Mouse (Mus musculus) liver, adult 2 months (tissue): Measurements from ENCODE around the gene Fem1a. TPM values are rescaled to one million over a fixed set of nuclear protein-coding genes. Genes with fewer than 3 reads are reported as not detected.

Experiments
- DNase-seq: peaks from one replicate; pipeline ENCODE4 v3.0.0-alpha.2; 2011; ENCODE audit warnings: low read depth, low spot score; ENCODE audit errors: extremely low read depth
- H3K27ac ChIP-seq: fragments of 200-500 bp; replicated peaks from 2 replicates; pipeline ENCODE4 v1.5.1; 2012; ENCODE audit warnings: low read depth, mild to moderate bottlenecking, control low read depth, inconsistent platforms, low read length; ENCODE audit not compliant: insufficient read depth
- H3K27me3 ChIP-seq: fragments of 200-500 bp; 2 replicates; pipeline ENCODE4 v1.6.1; 2012; ENCODE audit warnings: mild to moderate bottlenecking, moderate library complexity, low read length, inconsistent platforms; ENCODE audit not compliant: control insufficient read depth, insufficient read depth
- H3K36me3 ChIP-seq: fragments of 200-500 bp; 2 replicates; pipeline ENCODE4 v1.6.1; 2012; ENCODE audit warnings: low read length, inconsistent platforms; ENCODE audit not compliant: control insufficient read depth, insufficient read depth
- H3K4me1 ChIP-seq: fragments of 200-500 bp; 2 replicates; pipeline ENCODE4 v1.6.1; 2011; ENCODE audit warnings: low read length; ENCODE audit not compliant: control insufficient read depth, insufficient read depth
- H3K4me3 ChIP-seq: fragments of 200-500 bp; 2 replicates; pipeline ENCODE4 v1.5.1; 2011; ENCODE audit warnings: low read depth, mild to moderate bottlenecking, control low read depth, low read length, moderate library complexity; ENCODE audit not compliant: insufficient read depth
- H3K79me2 ChIP-seq: fragments of 200-500 bp; 2 replicates; pipeline ENCODE4 v1.6.1; 2012; ENCODE audit warnings: inconsistent platforms, mild to moderate bottlenecking, low read length, moderate library complexity; ENCODE audit not compliant: control insufficient read depth, insufficient read depth
- H3K9ac ChIP-seq: fragments of 200-500 bp; 2 replicates; pipeline ENCODE4 v1.6.1; 2012; ENCODE audit warnings: low read depth, mild to moderate bottlenecking, control low read depth, inconsistent platforms, low read length
- CTCF ChIP-seq: fragments of 200-500 bp; IDR thresholded peaks from 2 replicates; pipeline ENCODE4 v1.5.1; 2011; ENCODE audit warnings: low read depth, low read length, control low read depth
- POLR2A ChIP-seq: fragments of 200-500 bp; IDR thresholded peaks from 2 replicates; pipeline ENCODE4 v1.6.1; 2011; ENCODE audit warnings: low read length, control low read depth; ENCODE audit not compliant: insufficient read depth; ENCODE audit errors: extremely low read depth
- WGBS: fragments of 180-500 bp; shearing (Covaris S2); methylation state at CpG from one replicate; pipeline ENCODE4 v1.1.7; 2018; 5-methylcytosine and 5-hydroxymethylcytosine counted together
- polyA plus RNA-seq: library from polyadenylated mRNA; depleted of rRNA; stranded (reverse); fragments of >200 nt; gene quantifications from 2 replicates; pipeline ENCODE4 v1.2.3, GENCODE M21; 2012
- total RNA-seq: library from RNA; depleted of rRNA; stranded (reverse); fragments of >200 nt; gene quantifications from 2 replicates; pipeline ENCODE4 v1.2.3, GENCODE M21; 2014

The Fem1a gene
- total and polyA plus RNA-seq, 2 experiments = 11.5 to 18.9 TPM

DNA sequence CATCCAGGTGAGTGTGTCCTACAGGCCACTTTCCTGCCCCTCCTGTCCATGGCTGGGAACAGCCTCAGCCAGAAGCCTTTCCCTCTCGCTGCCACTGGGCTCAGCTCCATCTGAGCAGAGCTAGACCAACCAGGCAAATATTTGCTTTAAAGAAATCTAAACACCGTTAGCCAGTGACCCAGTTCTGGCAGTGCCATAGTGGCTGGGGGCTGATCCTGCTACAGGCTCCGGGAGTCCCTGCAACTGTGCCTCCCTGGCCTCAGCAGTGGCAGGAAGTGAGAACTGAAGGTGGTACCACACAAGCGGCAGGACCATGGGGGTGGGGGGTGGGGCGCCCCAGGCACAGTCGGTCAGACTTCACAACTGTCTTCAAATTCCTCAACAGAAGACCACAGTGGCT lies 43.9 kb upstream of the Fem1a start:
- H3K4me3 ChIP-seq = no peak overlapping the region
- 0 out of 2 replicates have a peak, but pooled peaks cover 5% of the 10 kb centered on the region for H3K36me3 ChIP-seq
- H3K79me2 ChIP-seq = peaks cover 18% of the 10 kb centered on the region
- H3K27me3 ChIP-seq = no peaks in the 10 kb centered on the region
- peaks cover 64% of the 10 kb centered on the region for H3K4me1 ChIP-seq
- WGBS = 14% methylated on average over 6 of the region's 6 CpGs
- peak; percentile 90 for DNase-seq
- peak overlapping the region; percentile 21 for H3K9ac ChIP-seq
- TF ChIP-seq POLR2A = no peak
- TF ChIP-seq CTCF = peak; percentile 41; the same call in 1 of the 2 replicates
- peak overlapping the region; percentile 75 for H3K27ac ChIP-seq

DNA sequence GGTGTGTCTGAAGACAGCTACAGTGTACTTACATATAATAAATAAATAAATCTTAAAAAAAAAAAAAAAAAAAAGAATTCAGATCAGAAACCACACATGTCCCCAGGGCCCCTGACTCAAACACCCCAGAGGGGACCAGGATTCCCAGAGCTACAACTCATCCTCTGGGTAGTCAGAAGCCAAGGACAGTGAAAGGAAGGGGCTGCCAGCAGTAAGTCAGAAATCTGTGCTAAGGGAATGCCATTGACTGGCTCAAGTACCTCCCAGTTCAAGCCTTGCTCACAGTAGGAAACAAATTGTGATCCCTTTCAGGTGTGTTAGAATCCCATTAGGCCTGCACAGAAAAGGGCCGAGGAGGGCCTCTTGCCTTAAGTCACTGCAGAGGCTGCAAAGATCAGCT lies 42.4 kb upstream of the Fem1a start:
- no peaks in the 10 kb centered on the region for H3K27me3 ChIP-seq
- H3K9ac ChIP-seq = no peak overlapping the region
- TF ChIP-seq POLR2A = no peak
- TF ChIP-seq CTCF = no peak
- no peak overlapping the region for H3K27ac ChIP-seq
- H3K4me3 ChIP-seq = no peak overlapping the region
- H3K79me2 ChIP-seq = peaks cover 26% of the 10 kb centered on the region
- H3K4me1 ChIP-seq = peaks cover 54% of the 10 kb centered on the region
- 0 out of 2 replicates have a peak, but pooled peaks cover 5% of the 10 kb centered on the region for H3K36me3 ChIP-seq
- no peak for DNase-seq
- 100% methylated on average over 1 of the region's 1 CpGs for WGBS

DNA sequence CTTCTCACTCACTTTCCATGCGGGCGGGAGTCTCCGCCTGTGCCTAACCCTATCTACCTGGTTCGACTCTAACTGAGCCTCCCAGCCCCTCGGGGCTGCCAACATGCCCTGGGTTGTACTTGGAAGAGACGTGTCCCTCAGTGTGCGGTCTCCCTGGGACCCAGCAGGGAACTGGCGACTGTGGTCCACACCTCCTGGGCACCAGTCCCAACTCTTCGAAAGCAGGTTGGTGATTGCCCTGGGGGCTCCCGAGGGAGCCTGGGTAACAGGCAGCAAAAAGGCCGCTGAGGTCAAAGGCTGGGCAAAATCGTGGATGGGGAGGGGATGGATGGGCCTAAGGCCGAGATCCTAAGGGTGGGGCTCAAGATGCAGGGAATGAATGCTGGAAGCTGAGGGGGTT lies 38.9 kb upstream of the Fem1a start:
- TF ChIP-seq CTCF (no peak), POLR2A (no peak)
- peak overlapping the region; percentile 93 for H3K9ac ChIP-seq
- H3K27ac ChIP-seq = no peak overlapping the region
- H3K4me3 ChIP-seq = peak overlapping the region; percentile 90; the same call in 1 of the 2 replicates
- peaks cover 28% of the 10 kb centered on the region for H3K4me1 ChIP-seq
- 43% methylated on average over 13 of the region's 13 CpGs for WGBS
- DNase-seq = no peak
- no peaks in the 10 kb centered on the region for H3K36me3 ChIP-seq
- H3K79me2 ChIP-seq = peaks cover 26% of the 10 kb centered on the region
- no peaks in the 10 kb centered on the region for H3K27me3 ChIP-seq

DNA sequence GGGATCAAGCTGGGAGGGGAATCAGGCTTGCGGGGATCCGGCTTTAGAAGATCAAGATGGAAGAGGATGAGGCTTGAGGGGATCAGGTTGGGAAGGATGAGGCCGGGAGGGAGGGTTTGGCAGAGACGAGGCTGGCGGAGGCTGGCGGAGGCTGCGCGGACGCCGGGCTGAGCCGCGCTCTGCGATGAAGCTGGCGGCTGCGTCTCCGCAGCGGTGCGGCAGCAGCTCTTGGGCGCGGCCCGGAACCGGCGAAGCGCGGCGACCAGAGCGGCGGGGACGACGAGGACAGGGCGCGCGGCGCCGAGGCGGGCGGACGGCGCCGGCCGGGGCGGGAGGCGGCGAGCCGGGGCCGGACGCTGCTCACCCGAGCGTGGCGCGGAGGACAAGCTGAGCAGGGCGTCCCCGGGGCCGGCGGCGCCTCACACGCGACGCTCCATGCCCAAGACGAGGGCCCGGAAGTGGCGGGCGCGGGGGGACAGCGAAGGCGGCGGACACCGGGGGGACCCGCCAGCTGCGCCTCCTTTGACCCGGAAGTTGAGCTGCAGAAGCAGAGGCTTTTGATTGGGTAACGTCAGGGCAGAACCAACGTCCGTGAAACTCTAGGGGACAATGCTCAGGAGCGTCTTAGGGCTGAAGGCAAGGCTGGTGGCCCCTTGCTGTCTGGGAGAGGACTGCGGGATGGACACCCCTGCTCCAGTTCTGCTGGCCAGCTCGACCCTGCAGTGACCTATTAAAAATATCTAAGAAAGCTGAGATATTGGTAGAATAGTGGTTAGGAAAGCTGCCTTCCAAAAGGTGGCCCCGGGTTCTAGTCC lies 38.0 kb upstream of the Fem1a start, which contains the start of gene Dpp9:
TSS of gene Dpp9 (minus strand) at position 529 of the 815 bp plus-strand sequence.
- Histone ChIP-seq H3K4me1 (peaks cover 22% of the 10 kb centered on the region), H3K27me3 (no peaks in the 10 kb centered on the region), H3K79me2 (peaks cover 26% of the 10 kb centered on the region), H3K4me3 (peak within 1 kb of the TSS; percentile 90), H3K36me3 (no peaks in the 10 kb centered on the region), H3K9ac (peak within 1 kb of the TSS; percentile 93), H3K27ac (peak within 1 kb of the TSS; percentile 93)
- DNase-seq = peak; percentile 93
- under 1% methylated on average over 78 of the region's 78 CpGs for WGBS
- TF ChIP-seq CTCF = peak; percentile 17; the same call in 1 of the 2 replicates
- peak; percentile 55 for TF ChIP-seq POLR2A

DNA sequence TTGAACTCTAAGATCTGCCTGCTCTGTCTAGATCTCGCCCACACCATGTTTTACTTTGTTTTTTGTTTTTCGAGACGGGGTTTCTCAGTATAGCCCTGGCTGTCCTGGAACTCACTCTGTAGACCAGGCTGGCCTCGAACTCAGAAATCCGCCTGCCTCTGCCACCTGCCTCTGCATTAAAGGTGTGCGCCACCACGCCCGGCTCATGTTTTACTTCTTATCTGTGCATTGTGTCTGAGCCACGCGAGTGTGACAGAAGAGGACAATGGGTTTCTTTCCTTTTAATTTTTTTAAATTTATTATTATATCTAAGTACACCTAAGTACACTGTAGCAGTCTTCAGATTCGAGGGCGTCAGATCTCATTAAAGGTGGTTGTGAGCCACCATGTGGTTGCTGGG lies 37.4 kb upstream of the Fem1a start:
- 34% methylated on average over 12 of the region's 12 CpGs for WGBS

DNA sequence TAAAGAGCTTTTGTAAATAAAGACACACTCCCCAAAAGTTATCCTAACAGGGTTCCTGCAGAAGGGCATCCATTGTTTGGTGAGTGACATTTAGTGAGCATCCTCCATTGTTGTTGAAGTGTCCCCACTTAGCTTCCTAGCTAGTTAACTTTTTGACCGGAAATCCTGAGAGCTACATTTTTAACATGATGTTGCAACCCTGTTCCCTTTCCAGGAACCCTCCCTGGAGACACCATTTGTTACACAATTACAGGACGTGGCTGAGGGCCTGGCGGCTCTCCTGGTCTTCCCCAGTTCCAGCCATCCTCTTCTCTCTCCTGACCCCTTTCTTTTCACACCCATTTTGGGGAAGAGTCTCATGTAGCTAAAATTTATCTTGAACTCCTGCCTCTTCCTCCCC lies 36.8 kb upstream of the Fem1a start:
- peak overlapping the region; percentile 93 for H3K27ac ChIP-seq
- no peaks in the 10 kb centered on the region for H3K27me3 ChIP-seq
- peaks cover 22% of the 10 kb centered on the region for H3K4me1 ChIP-seq
- no peak overlapping the region for H3K4me3 ChIP-seq
- peak; percentile 91 for DNase-seq
- peaks cover 26% of the 10 kb centered on the region for H3K79me2 ChIP-seq
- no peaks in the 10 kb centered on the region for H3K36me3 ChIP-seq
- no peak for TF ChIP-seq CTCF
- TF ChIP-seq POLR2A = no peak
- WGBS = 6% methylated on average over 3 of the region's 3 CpGs
- no peak overlapping the region for H3K9ac ChIP-seq

More for the DNA sequence above, 37.4 kb upstream of the Fem1a start:
- H3K27me3 ChIP-seq = no peaks in the 10 kb centered on the region
- DNase-seq = no peak
- H3K4me3 ChIP-seq = peak overlapping the region; percentile 90
- H3K9ac ChIP-seq = peak overlapping the region; percentile 63
- peak overlapping the region; percentile 93 for H3K27ac ChIP-seq
- no peak for TF ChIP-seq CTCF
- no peak for TF ChIP-seq POLR2A
- peaks cover 22% of the 10 kb centered on the region for H3K4me1 ChIP-seq
- H3K79me2 ChIP-seq = peaks cover 26% of the 10 kb centered on the region
- H3K36me3 ChIP-seq = no peaks in the 10 kb centered on the region
